Mouse (Mus musculus) testis, adult 2 months (tissue): Measurements from ENCODE around the gene Lpar3.

Source experiments
- CTCF ChIP-seq: fragments of 200-500 bp; IDR thresholded peaks from 2 replicates; pipeline ENCODE4 v1.5.1; 2012; ENCODE audit warnings: low read depth, mild to moderate bottlenecking, inconsistent platforms, low read length, moderate library complexity; ENCODE audit not compliant: control insufficient read depth, insufficient read depth, insufficient replicate concordance
- POLR2A ChIP-seq: fragments of 200-500 bp; IDR thresholded peaks from 2 replicates; pipeline ENCODE4 v1.6.1; 2012; ENCODE audit warnings: low read depth, mild to moderate bottlenecking, inconsistent platforms, low read length, moderate library complexity; ENCODE audit not compliant: control insufficient read depth

DNA sequence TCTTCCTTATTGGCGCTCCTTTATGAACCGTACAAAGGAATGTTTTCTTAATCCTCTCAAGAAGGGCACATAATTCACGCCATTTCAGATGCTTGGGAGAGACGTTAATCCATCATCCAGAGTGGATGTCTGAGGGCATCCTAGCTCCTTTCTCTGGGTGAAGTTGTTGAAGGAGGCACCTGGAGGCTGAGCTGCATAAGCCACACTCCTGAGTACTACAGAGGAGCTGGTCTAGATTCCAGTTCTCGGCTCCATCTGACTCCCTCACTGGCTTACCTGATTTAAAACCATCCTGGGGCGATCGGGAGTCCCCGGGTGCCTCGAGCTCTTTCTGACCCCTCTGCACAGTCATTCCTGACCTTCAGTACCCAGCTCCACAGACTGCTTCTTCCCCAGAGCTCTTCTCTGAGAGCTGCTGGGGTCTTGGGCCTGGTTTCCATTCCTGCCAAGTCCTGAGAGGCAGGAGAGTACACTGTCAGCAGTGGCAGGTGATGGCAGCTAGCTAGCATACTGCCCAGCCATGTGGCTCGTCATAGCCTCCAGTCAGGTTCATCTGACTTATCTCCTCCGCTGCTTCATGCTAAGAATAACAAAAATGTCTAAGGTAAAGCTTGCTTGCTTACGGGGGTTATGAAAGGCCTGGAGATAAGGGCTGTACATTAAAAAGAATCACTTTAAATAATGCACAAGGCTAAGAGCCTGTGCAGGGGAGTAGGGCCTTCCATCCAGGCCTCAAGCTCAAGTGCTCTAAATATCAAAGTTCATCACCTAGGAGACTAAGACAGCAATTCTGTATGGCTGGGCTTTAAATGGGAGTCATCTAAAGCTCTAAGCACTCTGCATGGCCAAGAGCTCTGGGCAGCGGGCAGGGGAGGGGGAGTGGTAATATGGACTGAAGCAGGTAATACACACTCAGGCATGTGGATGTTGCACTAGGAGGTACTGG lies 57.7 kb downstream of the Lpar3 start:
- TF ChIP-seq CTCF (no peak), POLR2A (no peak)
